Mouse (Mus musculus) C2C12 (cell line): ENCODE results near the gene Spg20.

Experiments used
- CEBPB ChIP-seq: IDR thresholded peaks from one replicate; pipeline ENCODE4 v1.6.1; 2011; ENCODE audit warnings: low read depth, mild to moderate bottlenecking, control low read depth, moderate library complexity
- CTCF ChIP-seq: IDR thresholded peaks from one replicate; pipeline ENCODE4 v1.5.1; 2011; ENCODE audit not compliant: control insufficient read depth, insufficient read depth, insufficient read length
- MYOD1 ChIP-seq: IDR thresholded peaks from one replicate; pipeline ENCODE4 v1.6.1; 2011; ENCODE audit warnings: low read depth; ENCODE audit not compliant: control insufficient read depth, insufficient read length
- MYOG ChIP-seq: IDR thresholded peaks from one replicate; pipeline ENCODE4 v1.6.1; 2011; ENCODE audit not compliant: control insufficient read depth, insufficient read length; ENCODE audit errors: extremely low read depth

GRCm38 (mm10) chr3:55129181-55129692 lies 17.3 kb downstream of the Spg20 start:
- TF ChIP-seq CTCF: no peak
- no peak for TF ChIP-seq MYOG
- no peak for TF ChIP-seq CEBPB
- TF ChIP-seq MYOD1: no peak
